29 mouse cellular contexts compared by ENCODE assay signal in the genomic region with DNA sequence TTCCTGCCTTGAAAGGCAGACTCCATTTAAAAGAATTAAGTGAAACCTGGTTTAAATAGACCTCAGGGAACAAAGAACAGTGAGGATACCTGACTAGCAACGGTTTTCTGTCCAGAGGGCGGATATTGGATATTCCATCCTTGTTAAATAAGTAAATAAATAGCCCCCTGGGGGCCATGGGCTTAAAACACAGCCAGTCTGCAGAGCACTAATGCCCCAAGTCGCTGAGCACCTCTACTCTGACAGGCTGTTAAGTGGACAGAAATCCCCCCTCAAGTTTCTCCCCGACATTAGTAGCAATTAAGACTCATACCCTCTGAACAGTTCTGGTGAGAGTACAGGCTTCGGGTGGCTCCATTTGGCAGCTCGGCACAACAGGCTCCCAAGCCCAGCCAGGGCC. TPM values are rescaled to one million over a fixed set of nuclear protein-coding genes. Genes with fewer than 3 reads are reported as not detected.
DNase-seq lines count a peak whose midpoint lies in the region; ATAC-seq lines count a peak whose summit lies in the region.
"Had no signal": no experiment of that assay in that cellular context is flagged by ENCODE, and none has a peak within 500 bp of the region (broad histone marks: within the 10 kb centered on the region; RNA-seq: fewer than 3 reads in every experiment).

No protein-coding gene starts in this region.

- WGBS in embryonic facial prominence, embryonic 11.5 days, result 34% methylated on average over 6 of the region's 6 CpGs
- WGBS in limb, embryonic 15.5 days, result 27% methylated on average over 6 of the region's 6 CpGs
- WGBS in intestine, embryonic 15.5 days, result 63% methylated on average over 6 of the region's 6 CpGs

- H3K27me3 ChIP-seq in embryonic facial prominence, embryonic 11.5 days (ENCODE audit: control insufficient read depth, insufficient read depth, low read length), result no peaks in the 10 kb centered on the region
- no peaks in the 10 kb centered on the region for H3K27me3 ChIP-seq in limb, embryonic 15.5 days
- H3K27me3 ChIP-seq in intestine, embryonic 15.5 days (replicated peaks), result no peaks in the 10 kb centered on the region
- H3K27me3 ChIP-seq: heart, embryonic 15.5 days; hindbrain, embryonic 13.5 days had no signal

- H3K4me3 ChIP-seq in embryonic facial prominence, embryonic 11.5 days (ENCODE audit: low read depth, low read length), result no peak overlapping the region
- H3K4me3 ChIP-seq in limb, embryonic 15.5 days, result no peak overlapping the region
- no peak overlapping the region for H3K4me3 ChIP-seq in intestine, embryonic 15.5 days (replicated peaks)
- H3K4me3 ChIP-seq: heart, embryonic 15.5 days; hindbrain, embryonic 13.5 days had no signal

- H3K9me3 ChIP-seq in embryonic facial prominence, embryonic 11.5 days (replicated peaks; ENCODE audit: control insufficient read depth, low read length), result no peaks in the 10 kb centered on the region
- no peaks in the 10 kb centered on the region for H3K9me3 ChIP-seq in limb, embryonic 15.5 days
- H3K9me3 ChIP-seq in intestine, embryonic 15.5 days, result no peaks in the 10 kb centered on the region
- H3K9me3 ChIP-seq: G1E; heart, embryonic 15.5 days; hindbrain, embryonic 13.5 days had no signal

- no peak overlapping the region for H3K4me2 ChIP-seq in embryonic facial prominence, embryonic 11.5 days (ENCODE audit: low read depth, low read length)
- no peak overlapping the region for H3K4me2 ChIP-seq in limb, embryonic 15.5 days
- H3K4me2 ChIP-seq in intestine, embryonic 15.5 days (replicated peaks), result no peak overlapping the region
- H3K4me2 ChIP-seq: heart, embryonic 15.5 days; hindbrain, embryonic 13.5 days had no signal

- DNase-seq in embryo, embryonic 11 days, result peak; percentile 39
- DNase-seq in embryo, embryonic 10 days (ENCODE audit: low spot score), result no peak
- DNase-seq in embryonic facial prominence, embryonic 11.5 days (ENCODE audit: low spot score), result peak; percentile 64
- peak; percentile 50 for DNase-seq in forelimb bud, embryonic 11.5 days (ENCODE audit: low read depth, low spot score)
- DNase-seq in right cerebral cortex, adult 2 months (ENCODE audit: low spot score in 2 of 2), result no peak
- DNase-seq: adrenal gland, postnatal 14 days; cerebellum, adult 11 months; cerebellum, adult 9-10 months; cerebellum, postnatal 36 days; gastrocnemius, postnatal 25 days; heart, adult 18-20 months; heart, postnatal 4 days; kidney, postnatal 14 days; liver; lung, adult 2 months; lung, postnatal 10 days; midbrain, embryonic 14.5 days; retina, postnatal 1 day; right cerebral cortex, postnatal 25 days; thymus, postnatal 25 days had no signal

- no peak overlapping the region for H3K27ac ChIP-seq in embryonic facial prominence, embryonic 11.5 days (replicated peaks; ENCODE audit: low read depth, low read length)
- peak overlapping the region; percentile 38; the same call in 1 of the 2 replicates for H3K27ac ChIP-seq in limb, embryonic 15.5 days
- H3K27ac ChIP-seq in intestine, embryonic 15.5 days, result no peak overlapping the region
- H3K27ac ChIP-seq: hindbrain, embryonic 13.5 days; liver, embryonic 14.5 days; macrophage had no signal

- ATAC-seq in embryonic facial prominence, embryonic 11.5 days (replicated peaks; ENCODE audit: insufficient number of reproducible peaks, low FRiP score, low TSS enrichment, low read depth), result no peak
- ATAC-seq in limb, embryonic 15.5 days (ENCODE audit: insufficient number of reproducible peaks, low FRiP score, low TSS enrichment, low read depth), result no peak
- ATAC-seq in intestine, embryonic 15.5 days, result no peak
- ATAC-seq: forebrain, embryonic 14.5 days; intestine, postnatal 0 days had no signal

- H3K4me1 ChIP-seq in embryonic facial prominence, embryonic 11.5 days (ENCODE audit: control insufficient read depth, insufficient read depth, low read length), result no peaks in the 10 kb centered on the region
- H3K4me1 ChIP-seq in limb, embryonic 15.5 days, result peaks cover 61% of the 10 kb centered on the region
- H3K4me1 ChIP-seq in intestine, embryonic 15.5 days (replicated peaks), result peaks cover 23% of the 10 kb centered on the region
- H3K4me1 ChIP-seq: hindbrain, embryonic 13.5 days had no signal

- H3K9ac ChIP-seq in embryonic facial prominence, embryonic 11.5 days (replicated peaks; ENCODE audit: low read length), result no peak overlapping the region
- no peak overlapping the region for H3K9ac ChIP-seq in limb, embryonic 15.5 days
- no peak overlapping the region for H3K9ac ChIP-seq in intestine, embryonic 15.5 days
- H3K9ac ChIP-seq: heart, embryonic 15.5 days; hindbrain, embryonic 13.5 days; liver, embryonic 14.5 days had no signal

- no peaks in the 10 kb centered on the region for H3K36me3 ChIP-seq in embryonic facial prominence, embryonic 11.5 days (replicated peaks; ENCODE audit: control insufficient read depth, insufficient read depth, low read depth, low read length)
- H3K36me3 ChIP-seq in limb, embryonic 15.5 days, result peaks cover 14% of the 10 kb centered on the region; the same call in 1 of the 2 replicates
- H3K36me3 ChIP-seq in intestine, embryonic 15.5 days, result no peaks in the 10 kb centered on the region
- H3K36me3 ChIP-seq: G1E; heart, embryonic 15.5 days; hindbrain, embryonic 13.5 days had no signal

RNA-seq across cellular contexts. Expression of a gene that starts 48.7 kb away (rescaled TPM):
- polyA plus RNA-seq in embryonic facial prominence, embryonic 11.5 days (2014; fragmentation: Nextera tagmentation; extraction: Ambion mirVana), result 16.3 TPM in 2 replicates
- polyA plus RNA-seq in limb, embryonic 15.5 days (2015; fragmentation: Nextera tagmentation; extraction: Ambion mirVana), result 29.9 and 35.0 TPM in 2 replicates
- polyA plus RNA-seq in intestine, embryonic 15.5 days (2015; fragmentation: Nextera tagmentation; extraction: Ambion mirVana), result 15.6 and 15.8 TPM in 2 replicates
- polyA plus RNA-seq: G1E had no signal

Comparison
In these comparisons a context has a peak if more than half of its experiments do, and no peak if none do; other contexts are left out.
1. DNase-seq: peak in embryo, embryonic 11 days (single experiment), embryonic facial prominence, embryonic 11.5 days (single experiment) and forelimb bud, embryonic 11.5 days (single experiment); none in embryo, embryonic 10 days (single experiment) and right cerebral cortex, adult 2 months (0 of 2).